Mouse (Mus musculus) thymus, adult 2 months (tissue): ENCODE measurements at regions not wholly inside any gene's neighbourhood (a gene's known extent, or its start where the extent isn't known, plus 50 kb on each side); places are given as distances from the start of the nearest gene placed in this dataset.

Experiments
- DNase-seq: peaks from one replicate; pipeline ENCODE4 v3.0.0; 2021
- H3K27ac ChIP-seq: fragments of 200-500 bp; 2 replicates; pipeline ENCODE4 v1.5.1; 2012; ENCODE audit warnings: low read length, control low read depth; ENCODE audit not compliant: control insufficient read depth, insufficient read depth
- H3K27me3 ChIP-seq: fragments of 200-500 bp; 2 replicates; pipeline ENCODE4 v1.6.1; 2012; ENCODE audit warnings: mild to moderate bottlenecking, low read length, moderate library complexity, mixed read lengths; ENCODE audit not compliant: control insufficient read depth, insufficient read depth
- H3K36me3 ChIP-seq: fragments of 200-500 bp; 2 replicates; pipeline ENCODE4 v1.6.1; 2012; ENCODE audit warnings: mild to moderate bottlenecking, low read length, moderate library complexity; ENCODE audit not compliant: control insufficient read depth, insufficient read depth
- H3K4me1 ChIP-seq: fragments of 200-500 bp; replicated peaks from 2 replicates; pipeline ENCODE4 v1.6.1; 2012; ENCODE audit warnings: low read length; ENCODE audit not compliant: control insufficient read depth, insufficient read depth
- H3K4me3 ChIP-seq: fragments of 200-500 bp; 2 replicates; pipeline ENCODE4 v1.5.1; 2012; ENCODE audit warnings: mild to moderate bottlenecking, low read length, control low read depth, moderate library complexity; ENCODE audit not compliant: control insufficient read depth, insufficient read depth
- CTCF ChIP-seq: fragments of 200-500 bp; IDR thresholded peaks from 2 replicates; pipeline ENCODE4 v1.5.1; 2012; ENCODE audit warnings: mild to moderate bottlenecking, control low read depth, low read length, moderate library complexity, borderline replicate concordance; ENCODE audit not compliant: control insufficient read depth, poor library complexity, insufficient read depth; ENCODE audit errors: extremely low read depth
- POLR2A ChIP-seq: fragments of 200-500 bp; IDR thresholded peaks from 2 replicates; pipeline ENCODE4 v1.6.1; 2012; ENCODE audit warnings: mild to moderate bottlenecking, low read length, control low read depth, moderate library complexity; ENCODE audit not compliant: control insufficient read depth, poor library complexity, insufficient read depth; ENCODE audit errors: extremely low read depth
- WGBS: fragments of 180-500 bp; shearing (Covaris S2); methylation state at CpG from one replicate; pipeline ENCODE4 v1.1.7; 2018; 5-methylcytosine and 5-hydroxymethylcytosine counted together

DNA sequence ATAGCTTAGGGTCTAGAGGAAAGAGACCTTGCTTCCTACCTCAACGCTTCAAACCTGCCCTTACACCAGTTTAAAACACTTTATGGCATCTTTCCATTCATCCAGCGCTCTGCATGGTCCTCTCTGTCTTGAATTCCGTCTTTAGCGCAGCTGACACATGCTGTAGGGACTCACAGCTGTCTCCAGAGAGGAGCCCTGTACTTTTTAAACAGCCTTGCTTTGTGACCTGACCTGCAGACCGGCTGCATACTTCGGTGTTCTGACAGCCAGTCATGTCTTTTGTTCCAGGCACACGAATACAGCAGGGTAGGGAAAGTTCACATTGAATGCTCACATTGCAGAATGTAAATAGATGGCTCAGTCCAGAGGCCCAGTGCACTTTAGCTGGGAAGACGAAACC, 175.4 kb upstream of the Gdnf start:
- Histone ChIP-seq H3K4me1 (no peaks in the 10 kb centered on the region), H3K27me3 (no peaks in the 10 kb centered on the region), H3K36me3 (no peaks in the 10 kb centered on the region), H3K27ac (no peak overlapping the region), H3K4me3 (no peak overlapping the region)
- no peak for DNase-seq
- WGBS: 85% methylated on average over 8 of the region's 8 CpGs
- no peak for TF ChIP-seq POLR2A
- no peak for TF ChIP-seq CTCF

DNA sequence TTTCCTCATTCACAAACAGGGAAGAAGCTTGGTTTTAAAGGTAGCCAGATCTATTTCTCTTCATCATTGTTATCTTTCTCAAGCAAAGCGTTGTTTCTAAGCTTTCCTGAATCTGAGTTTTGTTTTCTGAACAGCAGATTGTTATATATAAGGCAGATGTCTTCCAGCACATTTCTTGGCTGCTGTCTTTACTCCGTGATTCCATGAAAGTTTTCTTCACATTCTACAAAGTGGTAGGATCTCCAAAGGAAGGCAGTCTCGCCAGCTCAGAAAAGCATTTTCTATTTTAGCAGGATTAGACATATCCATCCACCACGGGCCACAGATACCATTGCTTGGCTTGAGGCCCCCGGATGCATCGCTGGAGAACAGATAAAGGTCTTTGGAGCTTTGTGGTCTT, 171.2 kb upstream of the Gdnf start:
- no peaks in the 10 kb centered on the region for H3K4me1 ChIP-seq
- no peak overlapping the region for H3K27ac ChIP-seq
- no peak for DNase-seq
- 88% methylated on average over 6 of the region's 6 CpGs for WGBS
- H3K36me3 ChIP-seq: no peaks in the 10 kb centered on the region
- TF ChIP-seq POLR2A: no peak
- TF ChIP-seq CTCF: no peak
- no peaks in the 10 kb centered on the region for H3K27me3 ChIP-seq
- H3K4me3 ChIP-seq: no peak overlapping the region

DNA sequence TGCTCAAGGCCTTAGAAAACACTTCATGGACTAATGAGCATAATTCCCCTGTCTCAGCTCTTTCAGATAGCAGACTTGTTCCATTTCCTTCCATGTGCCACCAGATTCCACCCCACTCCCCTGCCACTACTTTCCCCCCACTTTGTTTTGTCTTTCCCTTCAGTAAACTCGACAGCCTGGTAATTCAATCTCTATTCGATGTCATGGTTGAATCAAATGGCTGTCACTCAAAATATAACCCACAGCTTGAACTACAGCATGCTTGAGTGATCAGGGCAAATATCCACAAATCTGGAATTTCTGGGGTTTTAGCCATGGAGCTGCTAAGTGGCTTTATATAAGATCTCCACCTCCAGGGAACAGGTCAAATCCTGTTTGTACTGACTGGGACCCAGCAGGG, 168.6 kb upstream of the Gdnf start:
- Histone ChIP-seq H3K27ac (no peak overlapping the region), H3K4me3 (no peak overlapping the region), H3K36me3 (no peaks in the 10 kb centered on the region), H3K27me3 (no peaks in the 10 kb centered on the region), H3K4me1 (no peaks in the 10 kb centered on the region)
- WGBS: 86% methylated on average over 2 of the region's 2 CpGs
- DNase-seq: no peak
- no peak for TF ChIP-seq POLR2A
- TF ChIP-seq CTCF: no peak

DNA sequence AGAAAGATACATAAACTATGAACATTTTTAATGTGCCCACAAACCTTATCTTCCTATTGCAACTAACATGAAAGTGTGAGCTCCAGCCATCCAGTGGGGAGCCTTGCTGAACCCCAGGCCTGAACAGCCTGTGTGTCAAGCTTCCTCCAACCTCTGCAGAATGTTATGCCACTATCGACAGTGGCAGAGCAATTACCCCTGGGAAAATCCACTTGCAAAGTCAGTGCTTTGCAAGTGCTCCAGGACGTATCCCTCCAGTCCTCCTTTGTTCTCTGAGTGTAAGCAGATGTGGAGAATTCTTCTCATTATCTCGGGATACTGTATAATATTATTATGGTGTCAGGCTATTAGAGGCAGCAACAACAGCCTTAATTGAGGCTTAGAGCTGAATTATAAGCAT, 159.9 kb upstream of the Gdnf start:
- no peak overlapping the region for H3K4me3 ChIP-seq
- no peaks in the 10 kb centered on the region for H3K4me1 ChIP-seq
- TF ChIP-seq POLR2A: no peak
- TF ChIP-seq CTCF: no peak
- H3K27ac ChIP-seq: no peak overlapping the region
- no peaks in the 10 kb centered on the region for H3K36me3 ChIP-seq
- H3K27me3 ChIP-seq: no peaks in the 10 kb centered on the region
- 82% methylated on average over 3 of the region's 3 CpGs for WGBS
- DNase-seq: no peak

- DNase-seq: no peak
- no peaks in the 10 kb centered on the region for H3K36me3 ChIP-seq
- no peak overlapping the region for H3K4me3 ChIP-seq
- TF ChIP-seq POLR2A (no peak), CTCF (no peak)
- no peaks in the 10 kb centered on the region for H3K27me3 ChIP-seq
- H3K4me1 ChIP-seq: no peaks in the 10 kb centered on the region
- WGBS: 85% methylated on average over 2 of the region's 2 CpGs
- no peak overlapping the region for H3K27ac ChIP-seq
Measured at GRCm38 (mm10) chr15:7663888-7664287, 146.8 kb upstream of the Gdnf start.

DNA sequence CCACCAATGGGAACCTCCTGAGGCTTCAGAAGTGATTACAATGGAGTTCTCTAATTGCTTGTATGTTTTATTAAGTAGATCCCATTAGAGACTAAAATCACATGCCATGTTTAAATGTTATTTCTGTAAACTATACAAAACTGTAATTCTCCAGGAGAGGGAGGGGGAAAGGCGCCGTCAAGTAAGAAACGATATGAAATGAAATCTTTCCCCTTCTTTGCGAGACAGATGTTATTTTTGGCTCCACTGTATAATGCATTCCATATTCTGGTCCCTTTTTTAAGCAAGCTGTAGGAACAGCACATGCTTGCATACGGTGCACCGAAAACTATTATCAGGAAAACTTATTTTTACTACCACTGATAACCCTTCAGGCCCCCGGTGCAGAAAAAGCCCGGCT, 141.0 kb upstream of the Gdnf start:
- WGBS: 90% methylated on average over 8 of the region's 8 CpGs
- TF ChIP-seq POLR2A (no peak), CTCF (no peak)

GRCm38 (mm10) chr15:7676970-7677369, 133.7 kb upstream of the Gdnf start:
- TF ChIP-seq POLR2A (no peak), CTCF (no peak)
- Histone ChIP-seq H3K36me3 (no peaks in the 10 kb centered on the region), H3K27me3 (no peaks in the 10 kb centered on the region), H3K27ac (no peak overlapping the region), H3K4me3 (no peak overlapping the region), H3K4me1 (no peaks in the 10 kb centered on the region)
- WGBS: 73% methylated on average over 1 of the region's 1 CpGs
- DNase-seq: no peak

More for the DNA sequence above, 141.0 kb upstream of the Gdnf start:
- no peak overlapping the region for H3K4me3 ChIP-seq
- H3K4me1 ChIP-seq: no peaks in the 10 kb centered on the region
- no peaks in the 10 kb centered on the region for H3K36me3 ChIP-seq
- H3K27ac ChIP-seq: no peak overlapping the region
- H3K27me3 ChIP-seq: no peaks in the 10 kb centered on the region
- DNase-seq: no peak
